Mouse (Mus musculus) thymus, adult 2 months (tissue): Measurements from ENCODE around the gene Mad1l1. TPM values are rescaled to one million over a fixed set of nuclear protein-coding genes. Genes with fewer than 3 reads are reported as not detected.

Experiments used
- DNase-seq: peaks from one replicate; pipeline ENCODE4 v3.0.0; 2021
- H3K27ac ChIP-seq: fragments of 200-500 bp; 2 replicates; pipeline ENCODE4 v1.5.1; 2012; ENCODE audit warnings: low read length, control low read depth; ENCODE audit not compliant: control insufficient read depth, insufficient read depth
- H3K27me3 ChIP-seq: fragments of 200-500 bp; 2 replicates; pipeline ENCODE4 v1.6.1; 2012; ENCODE audit warnings: mild to moderate bottlenecking, low read length, moderate library complexity, mixed read lengths; ENCODE audit not compliant: control insufficient read depth, insufficient read depth
- H3K36me3 ChIP-seq: fragments of 200-500 bp; 2 replicates; pipeline ENCODE4 v1.6.1; 2012; ENCODE audit warnings: mild to moderate bottlenecking, low read length, moderate library complexity; ENCODE audit not compliant: control insufficient read depth, insufficient read depth
- H3K4me1 ChIP-seq: fragments of 200-500 bp; replicated peaks from 2 replicates; pipeline ENCODE4 v1.6.1; 2012; ENCODE audit warnings: low read length; ENCODE audit not compliant: control insufficient read depth, insufficient read depth
- H3K4me3 ChIP-seq: fragments of 200-500 bp; 2 replicates; pipeline ENCODE4 v1.5.1; 2012; ENCODE audit warnings: mild to moderate bottlenecking, low read length, control low read depth, moderate library complexity; ENCODE audit not compliant: control insufficient read depth, insufficient read depth
- CTCF ChIP-seq: fragments of 200-500 bp; IDR thresholded peaks from 2 replicates; pipeline ENCODE4 v1.5.1; 2012; ENCODE audit warnings: mild to moderate bottlenecking, control low read depth, low read length, moderate library complexity, borderline replicate concordance; ENCODE audit not compliant: control insufficient read depth, poor library complexity, insufficient read depth; ENCODE audit errors: extremely low read depth
- POLR2A ChIP-seq: fragments of 200-500 bp; IDR thresholded peaks from 2 replicates; pipeline ENCODE4 v1.6.1; 2012; ENCODE audit warnings: mild to moderate bottlenecking, low read length, control low read depth, moderate library complexity; ENCODE audit not compliant: control insufficient read depth, poor library complexity, insufficient read depth; ENCODE audit errors: extremely low read depth
- WGBS: fragments of 180-500 bp; shearing (Covaris S2); methylation state at CpG from one replicate; pipeline ENCODE4 v1.1.7; 2018; 5-methylcytosine and 5-hydroxymethylcytosine counted together
- polyA plus RNA-seq: library from polyadenylated mRNA; depleted of rRNA; stranded (reverse); fragments of >200 nt; gene quantifications from 2 replicates; pipeline ENCODE4 v1.2.3, GENCODE M21; 2012

Gene Mad1l1
- polyA plus RNA-seq, 1 experiment = 252 TPM

DNA sequence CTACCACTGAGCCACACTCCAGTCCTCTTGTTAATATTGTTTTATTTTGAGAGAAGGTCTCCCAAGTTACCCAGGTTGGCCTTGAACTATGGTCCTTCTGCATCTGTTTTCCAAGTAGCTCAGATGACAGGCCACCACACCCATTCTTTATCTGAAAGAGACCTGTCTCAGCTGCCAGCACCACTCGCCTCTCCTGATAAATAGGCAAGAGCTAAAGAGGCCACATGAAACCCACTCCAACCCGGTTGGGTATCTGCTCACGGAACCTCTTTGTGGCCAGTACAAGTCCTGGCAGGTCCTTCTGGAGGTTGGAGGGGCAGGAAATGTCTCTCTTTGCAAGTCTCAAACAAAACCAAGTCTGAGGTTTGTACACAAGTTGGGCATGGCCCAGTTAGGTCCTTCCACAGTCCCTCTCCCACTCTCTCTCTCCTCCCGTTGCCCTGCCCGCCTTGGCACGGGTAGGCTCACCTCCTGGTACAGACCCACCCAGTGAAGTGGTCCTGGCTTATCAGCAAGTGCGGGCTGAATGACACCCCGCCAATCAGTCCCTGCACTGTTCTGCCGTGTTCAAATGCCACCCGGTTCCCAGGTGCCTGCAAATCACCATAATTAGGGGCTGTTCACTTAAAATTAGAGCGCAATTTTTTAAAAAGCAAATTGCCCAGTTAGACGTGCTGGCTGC is 308.9 kb downstream of the Mad1l1 start:
- H3K4me3 ChIP-seq = no peak overlapping the region
- no peaks in the 10 kb centered on the region for H3K27me3 ChIP-seq
- peaks cover 16% of the 10 kb centered on the region for H3K36me3 ChIP-seq
- 96% methylated on average over 12 of the region's 12 CpGs for WGBS
- H3K4me1 ChIP-seq = no peaks in the 10 kb centered on the region
- DNase-seq = no peak
- H3K27ac ChIP-seq = no peak overlapping the region
- no peak for TF ChIP-seq POLR2A
- TF ChIP-seq CTCF = no peak

DNA sequence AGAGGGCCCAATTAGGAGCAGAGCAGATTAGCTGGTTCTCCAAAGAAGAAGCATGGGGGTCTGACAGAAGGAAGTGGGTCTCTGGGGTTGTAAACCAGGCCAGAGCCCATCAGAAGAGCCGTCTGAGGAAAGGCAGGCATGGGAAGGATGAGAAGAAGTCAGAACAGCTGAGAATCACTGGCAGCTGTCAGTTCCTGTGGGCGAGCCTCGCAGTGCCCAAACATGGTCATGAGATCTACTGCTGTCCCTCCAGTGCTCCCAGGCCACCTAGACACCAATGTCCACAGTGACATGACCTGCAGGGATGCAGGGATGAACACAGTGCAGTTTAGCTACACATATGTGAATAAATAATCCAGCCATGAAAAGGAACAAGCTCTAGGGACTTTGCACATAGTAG is 310.9 kb downstream of the Mad1l1 start:
- Histone ChIP-seq H3K36me3 (peaks cover 16% of the 10 kb centered on the region), H3K4me1 (no peaks in the 10 kb centered on the region), H3K27me3 (no peaks in the 10 kb centered on the region), H3K27ac (no peak overlapping the region), H3K4me3 (no peak overlapping the region)
- TF ChIP-seq CTCF (no peak), POLR2A (no peak)
- no peak for DNase-seq
- WGBS = 90% methylated on average over 3 of the region's 3 CpGs

- H3K27ac ChIP-seq = no peak overlapping the region
- no peak for DNase-seq
- peaks cover 16% of the 10 kb centered on the region for H3K36me3 ChIP-seq
- H3K4me1 ChIP-seq = no peaks in the 10 kb centered on the region
- TF ChIP-seq CTCF (no peak), POLR2A (no peak)
- no peaks in the 10 kb centered on the region for H3K27me3 ChIP-seq
- no peak overlapping the region for H3K4me3 ChIP-seq
- 96% methylated on average over 7 of the region's 7 CpGs for WGBS
These were observed 312.2 kb downstream of the Mad1l1 start for GRCm38 (mm10) chr5:140009083-140009655.

GRCm38 (mm10) chr5:140008523-140008806 is 312.9 kb downstream of the Mad1l1 start:
- Histone ChIP-seq H3K36me3 (peaks cover 16% of the 10 kb centered on the region), H3K4me3 (no peak overlapping the region), H3K27ac (no peak overlapping the region), H3K27me3 (no peaks in the 10 kb centered on the region), H3K4me1 (no peaks in the 10 kb centered on the region)
- WGBS = over 99% methylated on average over 5 of the region's 5 CpGs
- TF ChIP-seq POLR2A = no peak
- TF ChIP-seq CTCF = no peak
- DNase-seq = no peak

GRCm38 (mm10) chr5:140007656-140008522 is 313.5 kb downstream of the Mad1l1 start:
- peaks cover 16% of the 10 kb centered on the region for H3K36me3 ChIP-seq
- no peaks in the 10 kb centered on the region for H3K4me1 ChIP-seq
- no peaks in the 10 kb centered on the region for H3K27me3 ChIP-seq
- 95% methylated on average over 9 of the region's 9 CpGs for WGBS
- DNase-seq = no peak
- H3K27ac ChIP-seq = no peak overlapping the region
- no peak overlapping the region for H3K4me3 ChIP-seq
- TF ChIP-seq CTCF (no peak), POLR2A (no peak)

- no peak for DNase-seq
- Histone ChIP-seq H3K27me3 (no peaks in the 10 kb centered on the region), H3K36me3 (peaks cover 16% of the 10 kb centered on the region), H3K27ac (no peak overlapping the region), H3K4me1 (no peaks in the 10 kb centered on the region), H3K4me3 (no peak overlapping the region)
- 91% methylated on average over 8 of the region's 8 CpGs for WGBS
- TF ChIP-seq POLR2A (no peak), CTCF (no peak)
These were observed 314.5 kb downstream of the Mad1l1 start for GRCm38 (mm10) chr5:140006861-140007260.

DNA sequence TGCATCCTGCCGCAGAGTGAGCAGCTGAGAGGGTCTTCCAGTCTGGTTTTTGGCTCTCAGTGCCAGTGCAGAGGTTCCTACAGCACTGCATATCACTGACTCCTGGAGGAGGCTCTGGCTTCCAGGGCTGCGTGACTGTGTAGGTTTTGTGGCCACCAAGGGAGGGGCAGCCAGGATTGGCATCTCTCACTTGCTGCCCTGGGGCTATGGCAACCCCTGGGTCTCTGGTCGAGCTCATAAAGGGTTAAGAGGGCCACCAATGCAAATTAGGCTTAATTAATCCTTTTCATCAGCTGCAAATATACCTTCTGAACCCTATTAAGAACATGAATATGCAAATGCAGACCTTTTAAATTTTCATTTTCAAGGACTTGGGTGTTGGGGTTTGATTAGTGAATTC is 318.8 kb downstream of the Mad1l1 start:
- DNase-seq = no peak
- WGBS = 80% methylated on average over 3 of the region's 3 CpGs
- TF ChIP-seq CTCF (no peak), POLR2A (no peak)
- no peaks in the 10 kb centered on the region for H3K4me1 ChIP-seq
- no peak overlapping the region for H3K27ac ChIP-seq
- no peak overlapping the region for H3K4me3 ChIP-seq
- H3K27me3 ChIP-seq = no peaks in the 10 kb centered on the region
- peaks cover under 1% of the 10 kb centered on the region; the same call in 1 of the 2 replicates for H3K36me3 ChIP-seq
